Comparison of ENCODE assay signal across 34 mouse cellular contexts in genomic region chr9:45402957-45403356, GRCm38 (mm10). TPM values are rescaled to one million over a fixed set of nuclear protein-coding genes. Genes with fewer than 3 reads are reported as not detected.
A peak's percentile ranks its signal among the peaks of the same experiment; 100 is the strongest.
DNase-seq lines count a peak whose midpoint lies in the region; ATAC-seq and TF ChIP-seq lines count a peak whose summit lies in the region.
"Had no signal": no experiment of that assay in that cellular context is flagged by ENCODE, and none has a peak within 500 bp of the region (broad histone marks: within the 10 kb centered on the region; RNA-seq: fewer than 3 reads in every experiment).

No protein-coding gene starts in this region.

- H3K4me3 ChIP-seq in midbrain, embryonic 16.5 days (ENCODE audit: low read depth, low read length): no peak overlapping the region
- H3K4me3 ChIP-seq in midbrain, postnatal 0 days (ENCODE audit: low read depth, low read length): no peak overlapping the region
- no peak overlapping the region for H3K4me3 ChIP-seq in lung, postnatal 0 days (ENCODE audit: low read depth, low read length)
- H3K4me3 ChIP-seq: forebrain, embryonic 10.5 days; forebrain, embryonic 15.5 days; gastrocnemius, adult 2 months; heart, embryonic 12.5 days; hindbrain, embryonic 10.5 days; hindbrain, embryonic 15.5 days; neural tube, embryonic 13.5 days had no signal

- ATAC-seq in midbrain, embryonic 16.5 days: no peak
- no peak for ATAC-seq in midbrain, postnatal 0 days (ENCODE audit: low FRiP score)
- no peak for ATAC-seq in lung, postnatal 0 days
- ATAC-seq: activated CD4-positive, CD25-positive, alpha-beta regulatory T cell, adult 4 months; CD4-positive, CD25-positive, alpha-beta regulatory T cell, adult 4 months; forebrain, embryonic 15.5 days; inflammation-experienced regulatory T-cells, adult 6 months had no signal

- 58% methylated on average over 2 of the region's 2 CpGs for WGBS in midbrain, embryonic 16.5 days
- WGBS in midbrain, postnatal 0 days: 69% methylated on average over 2 of the region's 2 CpGs
- WGBS in lung, postnatal 0 days: 50% methylated on average over 2 of the region's 2 CpGs

- H3K4me1 ChIP-seq in midbrain, embryonic 16.5 days (ENCODE audit: control insufficient read depth, insufficient read depth, low read length): peaks cover 2% of the 10 kb centered on the region; the same call in 1 of the 2 replicates
- H3K4me1 ChIP-seq in midbrain, postnatal 0 days (ENCODE audit: insufficient read depth, low read length): no peaks in the 10 kb centered on the region
- no peaks in the 10 kb centered on the region for H3K4me1 ChIP-seq in lung, postnatal 0 days (ENCODE audit: insufficient read depth, low read depth, low read length)

- no peaks in the 10 kb centered on the region for H3K27me3 ChIP-seq in midbrain, embryonic 16.5 days (ENCODE audit: control insufficient read depth, insufficient read depth, low read depth, low read length)
- H3K27me3 ChIP-seq in midbrain, postnatal 0 days (ENCODE audit: insufficient read depth, low read length): no peaks in the 10 kb centered on the region
- H3K27me3 ChIP-seq in lung, postnatal 0 days (replicated peaks; ENCODE audit: insufficient read depth, low read length): no peaks in the 10 kb centered on the region
- H3K27me3 ChIP-seq: forebrain, embryonic 15.5 days; hindbrain, embryonic 15.5 days had no signal

- H3K9me3 ChIP-seq in midbrain, embryonic 16.5 days (replicated peaks; ENCODE audit: control insufficient read depth, low read length, poor library complexity, severe bottlenecking): no peaks in the 10 kb centered on the region
- no peaks in the 10 kb centered on the region for H3K9me3 ChIP-seq in midbrain, postnatal 0 days (ENCODE audit: low read length)
- H3K9me3 ChIP-seq in lung, postnatal 0 days (ENCODE audit: low read length): no peaks in the 10 kb centered on the region
- H3K9me3 ChIP-seq: forebrain, embryonic 10.5 days; forebrain, embryonic 15.5 days; heart, embryonic 12.5 days; hindbrain, embryonic 10.5 days; hindbrain, embryonic 15.5 days; neural tube, embryonic 13.5 days had no signal

- H3K36me3 ChIP-seq in midbrain, embryonic 16.5 days (ENCODE audit: control insufficient read depth, insufficient read depth, low read length): no peaks in the 10 kb centered on the region
- H3K36me3 ChIP-seq in midbrain, postnatal 0 days (ENCODE audit: insufficient read depth, low read length): no peaks in the 10 kb centered on the region
- H3K36me3 ChIP-seq in lung, postnatal 0 days (ENCODE audit: insufficient read depth, low read length): no peaks in the 10 kb centered on the region
- H3K36me3 ChIP-seq: forebrain, embryonic 10.5 days; forebrain, embryonic 15.5 days; heart, embryonic 12.5 days; hindbrain, embryonic 10.5 days; hindbrain, embryonic 15.5 days; neural tube, embryonic 13.5 days had no signal

- no peak for DNase-seq in midbrain, postnatal 0 days (ENCODE audit: low spot score)
- peak; percentile 70 for DNase-seq in kidney, adult 9 months
- peak; percentile 75 for DNase-seq in kidney, postnatal 14 days
- no peak for DNase-seq in urinary bladder, postnatal 10 days (ENCODE audit: low spot score)
- no peak for DNase-seq in frontal cortex, postnatal 14 days (ENCODE audit: low spot score in 2 of 2)
- DNase-seq in lung, postnatal 0 days (ENCODE audit: low spot score): no peak
- DNase-seq: adrenal gland, adult 2 months; adrenal gland, postnatal 36 days; cerebellum, adult 2 months; cerebellum, postnatal 14 days; gastrocnemius, adult 2 months; gastrocnemius, postnatal 36 days; heart, adult 18-20 months; heart, postnatal 14 days; liver; lung, adult 2 months; lung, postnatal 14 days; right cerebral cortex, postnatal 4 days; thymus, adult 18-20 months; thymus, postnatal 25 days had no signal

- 0 out of 2 replicates have a peak overlapping the region, but pooled peaks have one; percentile 25 for H3K9ac ChIP-seq in midbrain, embryonic 16.5 days (ENCODE audit: low read depth, low read length)
- H3K9ac ChIP-seq in midbrain, postnatal 0 days (replicated peaks; ENCODE audit: low read length, poor library complexity, severe bottlenecking): no peak overlapping the region
- H3K9ac ChIP-seq in lung, postnatal 0 days (replicated peaks; ENCODE audit: low read depth): no peak overlapping the region
- H3K9ac ChIP-seq: forebrain, embryonic 15.5 days; heart, embryonic 12.5 days; hindbrain, embryonic 15.5 days; liver, embryonic 14.5 days; neural tube, embryonic 13.5 days had no signal

- TF ChIP-seq EP300 in lung, postnatal 0 days (IDR thresholded peaks at IDR 0.05): no peak

- H3K4me2 ChIP-seq in midbrain, embryonic 16.5 days (ENCODE audit: low read length): no peak overlapping the region
- no peak overlapping the region for H3K4me2 ChIP-seq in midbrain, postnatal 0 days (ENCODE audit: low read depth, low read length, poor library complexity, severe bottlenecking)
- no peak overlapping the region for H3K4me2 ChIP-seq in lung, postnatal 0 days (replicated peaks; ENCODE audit: low read depth, low read length)
- H3K4me2 ChIP-seq: forebrain, embryonic 15.5 days; heart, embryonic 12.5 days; hindbrain, embryonic 15.5 days; midbrain, embryonic 11.5 days; neural tube, embryonic 13.5 days had no signal

- H3K27ac ChIP-seq in midbrain, embryonic 16.5 days (ENCODE audit: low read length): no peak overlapping the region
- H3K27ac ChIP-seq in midbrain, postnatal 0 days (ENCODE audit: low read depth, low read length): no peak overlapping the region
- no peak overlapping the region for H3K27ac ChIP-seq in lung, postnatal 0 days (ENCODE audit: low read length)
- H3K27ac ChIP-seq: forebrain, embryonic 10.5 days; forebrain, embryonic 15.5 days; gastrocnemius, adult 2 months; hindbrain, embryonic 10.5 days; hindbrain, embryonic 15.5 days; liver, embryonic 14.5 days; neural tube, embryonic 13.5 days; stomach, postnatal 0 days had no signal

- no peak for TF ChIP-seq CTCF in midbrain, postnatal 0 days (IDR thresholded peaks at IDR 0.05)
- no peak for TF ChIP-seq CTCF in lung, postnatal 0 days (IDR thresholded peaks at IDR 0.05)

RNA-seq across cellular contexts. Expression of gene Fxyd2, which starts 3.5 kb away (rescaled TPM):
- polyA plus RNA-seq in midbrain, embryonic 16.5 days (2015; fragmentation: Nextera tagmentation; extraction: Ambion mirVana): 10.8 and 14.3 TPM in 2 replicates
- 36.9 and 40.8 TPM in 2 replicates for total RNA-seq in midbrain, postnatal 0 days (2014; rRNA removed)
- 21.0 and 27.4 TPM in 2 replicates for polyA plus RNA-seq in midbrain, postnatal 0 days (2015; fragmentation: Nextera tagmentation; extraction: Ambion mirVana)
- 1.2 and 1.5 TPM in 2 replicates for polyA plus RNA-seq in lung, postnatal 0 days (2015; fragmentation: Nextera tagmentation; extraction: Ambion mirVana)
- total RNA-seq: megakaryocyte, adult 5-6 weeks had no signal
- polyA plus RNA-seq: CD4-positive, CD25-positive, alpha-beta regulatory T cell, adult 4 months had no signal

RNA-seq across cellular contexts. Expression of gene Dscaml1, which starts 23.5 kb away (rescaled TPM):
- polyA plus RNA-seq in midbrain, embryonic 16.5 days (2015; fragmentation: Nextera tagmentation; extraction: Ambion mirVana): 17.9 and 20.6 TPM in 2 replicates
- 39.1 and 42.1 TPM in 2 replicates for total RNA-seq in midbrain, postnatal 0 days (2014; rRNA removed)
- 14.4 and 14.6 TPM in 2 replicates for polyA plus RNA-seq in midbrain, postnatal 0 days (2015; fragmentation: Nextera tagmentation; extraction: Ambion mirVana)
- 0.16 and 0.19 TPM in 2 replicates for polyA plus RNA-seq in lung, postnatal 0 days (2015; fragmentation: Nextera tagmentation; extraction: Ambion mirVana)
- total RNA-seq: gastrocnemius, adult 2 months; gastrocnemius, postnatal 36 days; heart, postnatal 14 days; megakaryocyte, adult 5-6 weeks had no signal
- polyA plus RNA-seq: activated CD4-positive, CD25-positive, alpha-beta regulatory T cell, adult 4 months; CD4-positive, CD25-positive, alpha-beta regulatory T cell, adult 4 months; inflammation-experienced regulatory T-cells, adult 6 months; liver, embryonic 14.5 days had no signal

RNA-seq across cellular contexts. Expression of gene Fxyd6, which starts 33.0 kb away (rescaled TPM):
- 722 and 817 TPM in 2 replicates for polyA plus RNA-seq in midbrain, embryonic 16.5 days (2015; fragmentation: Nextera tagmentation; extraction: Ambion mirVana)
- total RNA-seq in midbrain, postnatal 0 days (2014; rRNA removed): 482 and 524 TPM in 2 replicates
- polyA plus RNA-seq in midbrain, postnatal 0 days (2015; fragmentation: Nextera tagmentation; extraction: Ambion mirVana): 944 and 984 TPM in 2 replicates
- polyA plus RNA-seq in lung, postnatal 0 days (2015; fragmentation: Nextera tagmentation; extraction: Ambion mirVana): 13.4 and 13.5 TPM in 2 replicates
- polyA plus RNA-seq: CD4-positive, CD25-positive, alpha-beta regulatory T cell, adult 4 months had no signal

Comparison
In these comparisons a context has a peak if more than half of its experiments do, and no peak if none do; other contexts are left out.
1. DNase-seq: peak in kidney, adult 9 months (single experiment) and kidney, postnatal 14 days (single experiment); none in midbrain, postnatal 0 days (single experiment), urinary bladder, postnatal 10 days (single experiment), frontal cortex, postnatal 14 days (0 of 2) and lung, postnatal 0 days (single experiment).
2. RNA of gene Dscaml1, which starts 23.5 kb away (polyA plus RNA-seq): 17.9 to 20.6 TPM in midbrain, embryonic 16.5 days and 14.4 to 14.6 TPM in midbrain, postnatal 0 days; 0.16 to 0.19 TPM in lung, postnatal 0 days; every median in the first group is over 10 times any median in the second.
3. RNA of gene Fxyd6, which starts 33.0 kb away (polyA plus RNA-seq): 944 to 984 TPM in midbrain, postnatal 0 days and 722 to 817 TPM in midbrain, embryonic 16.5 days; 13.4 to 13.5 TPM in lung, postnatal 0 days; every median in the first group is over 10 times any median in the second.